Mouse (Mus musculus) liver, postnatal 0 days (tissue): ENCODE results near the gene Rasgef1b.

ENCODE experiments used
- CTCF ChIP-seq: sonication (generic); IDR thresholded peaks from 2 replicates; pipeline ENCODE4 v1.5.1; 2016; ENCODE audit warnings: antibody characterized with exemption, low read depth
- EP300 ChIP-seq: IDR thresholded peaks from 2 replicates; pipeline ENCODE4 v1.6.1; 2016; ENCODE audit warnings: antibody characterized with exemption, low read depth, mild to moderate bottlenecking

- no peak for TF ChIP-seq EP300
- TF ChIP-seq CTCF, result no peak
Observed at GRCm38 (mm10) chr5:99495354-99496156, 233.3 kb downstream of the Rasgef1b start.
